Mouse (Mus musculus) stomach, postnatal 0 days (tissue): ENCODE measurements at regions not wholly inside any gene's neighbourhood (a gene's known extent, or its start where the extent isn't known, plus 50 kb on each side); places are given as distances from the start of the nearest gene placed in this dataset.

ENCODE experiments used
- ATAC-seq: fragments of 200-750 bp; cut with Nextera tagmentation; 2 replicates; pipeline ENCODE4 v1.8.0; 2017; ENCODE audit not compliant: low FRiP score, low TSS enrichment
- DNase-seq: peaks from one replicate; pipeline ENCODE4 v3.0.0-alpha.2; 2016; ENCODE audit warnings: low spot score
- H3K27ac ChIP-seq: fragments of 300-500 bp; sonication (generic); replicated peaks from 2 replicates; pipeline ENCODE4 v1.5.1; 2014; ENCODE audit warnings: mild to moderate bottlenecking, control low read depth
- H3K27me3 ChIP-seq: fragments of 300-500 bp; sonication (generic); 2 replicates; pipeline ENCODE4 v1.6.1; 2014; ENCODE audit warnings: low read length; ENCODE audit not compliant: control insufficient read depth, insufficient read depth
- H3K36me3 ChIP-seq: fragments of 300-500 bp; sonication (generic); 2 replicates; pipeline ENCODE4 v1.6.1; 2014; ENCODE audit warnings: low read length, mixed read lengths; ENCODE audit not compliant: control insufficient read depth, insufficient read depth
- H3K4me1 ChIP-seq: fragments of 300-500 bp; sonication (generic); replicated peaks from 2 replicates; pipeline ENCODE4 v1.6.1; 2014; ENCODE audit warnings: antibody characterized with exemption; ENCODE audit not compliant: control insufficient read depth, insufficient read depth
- H3K4me2 ChIP-seq: fragments of 300-500 bp; sonication (generic); replicated peaks from 2 replicates; pipeline ENCODE4 v1.6.1; 2014; ENCODE audit warnings: low read depth, mild to moderate bottlenecking, control low read depth, moderate library complexity
- H3K4me3 ChIP-seq: fragments of 300-500 bp; sonication (generic); 2 replicates; pipeline ENCODE4 v1.5.1; 2014; ENCODE audit warnings: low read depth, low read length, control low read depth
- H3K9ac ChIP-seq: fragments of 300-500 bp; sonication (generic); 2 replicates; pipeline ENCODE4 v1.6.1; 2014; ENCODE audit warnings: mild to moderate bottlenecking, low read length, control low read depth, mixed read lengths
- H3K9me3 ChIP-seq: fragments of 300-500 bp; sonication (generic); 2 replicates; pipeline ENCODE4 v1.6.1; 2016; ENCODE audit warnings: low read length; ENCODE audit not compliant: control insufficient read depth
- CTCF ChIP-seq: IDR thresholded peaks from 2 replicates; pipeline ENCODE4 v1.5.1; 2016; ENCODE audit warnings: antibody characterized with exemption, low read depth, mild to moderate bottlenecking, moderate library complexity
- EP300 ChIP-seq: optimal IDR thresholded peaks from 2 replicates; pipeline ENCODE3; 2016; ENCODE audit warnings: antibody characterized with exemption
- WGBS: fragments of 180-500 bp; shearing (Covaris S2); extraction: QIAGEN DNeasy Blood & Tissue Kit; methylation state at CpG from one replicate; pipeline ENCODE4 v1.1.7; 2014; 5-methylcytosine and 5-hydroxymethylcytosine counted together

- Histone ChIP-seq H3K27ac (no peak overlapping the region), H3K4me2 (no peak overlapping the region), H3K4me1 (no peaks in the 10 kb centered on the region), H3K9me3 (no peaks in the 10 kb centered on the region), H3K27me3 (no peaks in the 10 kb centered on the region), H3K36me3 (no peaks in the 10 kb centered on the region), H3K4me3 (no peak overlapping the region), H3K9ac (no peak overlapping the region)
- ATAC-seq (no peak), DNase-seq (no peak)
- TF ChIP-seq CTCF (no peak), EP300 (no peak)
- 34% methylated on average over 19 of the region's 19 CpGs for WGBS
Measured at GRCm38 (mm10) chr2:147905759-147906740, 140.7 kb downstream of the Foxa2 start.

GRCm38 (mm10) chr2:147905118-147905517 is 141.7 kb downstream of the Foxa2 start:
- Histone ChIP-seq H3K27ac (no peak overlapping the region), H3K4me2 (no peak overlapping the region), H3K4me3 (no peak overlapping the region), H3K9ac (no peak overlapping the region), H3K4me1 (no peaks in the 10 kb centered on the region), H3K9me3 (no peaks in the 10 kb centered on the region), H3K36me3 (no peaks in the 10 kb centered on the region), H3K27me3 (no peaks in the 10 kb centered on the region)
- no peak for TF ChIP-seq CTCF
- TF ChIP-seq EP300: no peak
- DNase-seq (no peak), ATAC-seq (no peak)
- 38% methylated on average over 3 of the region's 3 CpGs for WGBS

GRCm38 (mm10) chr2:147899236-147899635 is 147.5 kb downstream of the Foxa2 start:
- Histone ChIP-seq H3K27ac (no peak overlapping the region), H3K9ac (no peak overlapping the region), H3K9me3 (no peaks in the 10 kb centered on the region), H3K4me3 (no peak overlapping the region), H3K4me1 (no peaks in the 10 kb centered on the region), H3K36me3 (no peaks in the 10 kb centered on the region), H3K4me2 (no peak overlapping the region), H3K27me3 (no peaks in the 10 kb centered on the region)
- DNase-seq: no peak
- ATAC-seq: no peak
- TF ChIP-seq CTCF (no peak), EP300 (no peak)
- WGBS: 89% methylated on average over 1 of the region's 1 CpGs

GRCm38 (mm10) chr2:147895691-147896090 is 151.1 kb downstream of the Foxa2 start:
- Histone ChIP-seq H3K4me3 (no peak overlapping the region), H3K27ac (no peak overlapping the region), H3K9ac (no peak overlapping the region), H3K4me2 (no peak overlapping the region), H3K9me3 (no peaks in the 10 kb centered on the region), H3K27me3 (no peaks in the 10 kb centered on the region), H3K36me3 (no peaks in the 10 kb centered on the region), H3K4me1 (no peaks in the 10 kb centered on the region)
- ATAC-seq (no peak), DNase-seq (peak; percentile 69)
- TF ChIP-seq EP300: no peak
- peak; percentile 88 for TF ChIP-seq CTCF
- 0% methylated on average over 1 of the region's 1 CpGs for WGBS

GRCm38 (mm10) chr2:147894213-147894612 is 152.6 kb downstream of the Foxa2 start:
- no peaks in the 10 kb centered on the region for H3K9me3 ChIP-seq
- no peak overlapping the region for H3K27ac ChIP-seq
- no peaks in the 10 kb centered on the region for H3K4me1 ChIP-seq
- H3K4me2 ChIP-seq: no peak overlapping the region
- ATAC-seq (no peak), DNase-seq (no peak)
- H3K27me3 ChIP-seq: no peaks in the 10 kb centered on the region
- TF ChIP-seq CTCF (no peak), EP300 (no peak)
- H3K4me3 ChIP-seq: no peak overlapping the region
- WGBS: 58% methylated on average over 1 of the region's 1 CpGs
- H3K9ac ChIP-seq: no peak overlapping the region
- H3K36me3 ChIP-seq: no peaks in the 10 kb centered on the region

- H3K9ac ChIP-seq: no peak overlapping the region
- H3K4me2 ChIP-seq: no peak overlapping the region
- H3K4me3 ChIP-seq: no peak overlapping the region
- no peak for DNase-seq
- H3K27me3 ChIP-seq: no peaks in the 10 kb centered on the region
- TF ChIP-seq EP300 (no peak), CTCF (no peak)
- H3K4me1 ChIP-seq: no peaks in the 10 kb centered on the region
- H3K36me3 ChIP-seq: no peaks in the 10 kb centered on the region
- no peaks in the 10 kb centered on the region for H3K9me3 ChIP-seq
- H3K27ac ChIP-seq: no peak overlapping the region
- ATAC-seq: no peak
- 32% methylated on average over 6 of the region's 6 CpGs for WGBS
Measured at GRCm38 (mm10) chr2:147886191-147886590, 160.6 kb downstream of the Foxa2 start.
